Mouse (Mus musculus) embryonic facial prominence, embryonic 11.5 days (tissue): ENCODE results near the gene Gm973. TPM values are rescaled to one million over a fixed set of nuclear protein-coding genes. Genes with fewer than 3 reads are reported as not detected.

Experiments
- ATAC-seq: fragments of 200-750 bp; cut with Nextera tagmentation; replicated peaks from 2 replicates; pipeline ENCODE4 v1.8.0; 2017; ENCODE audit warnings: low read depth; ENCODE audit not compliant: insufficient number of reproducible peaks, low FRiP score, low TSS enrichment
- DNase-seq: peaks from one replicate; pipeline ENCODE4 v3.0.0-alpha.2; 2015; ENCODE audit warnings: low spot score
- H3K27ac ChIP-seq: fragments of 300-500 bp; sonication (generic); replicated peaks from 2 replicates; pipeline ENCODE4 v1.5.1; 2014; ENCODE audit warnings: mild to moderate bottlenecking, low read depth, low read length, control low read depth
- H3K27me3 ChIP-seq: fragments of 300-500 bp; sonication (generic); 2 replicates; pipeline ENCODE4 v1.6.1; 2014; ENCODE audit warnings: mild to moderate bottlenecking, low read length, moderate library complexity, mixed read lengths; ENCODE audit not compliant: control insufficient read depth, insufficient read depth
- H3K36me3 ChIP-seq: fragments of 300-500 bp; sonication (generic); replicated peaks from 2 replicates; pipeline ENCODE4 v1.6.1; 2014; ENCODE audit warnings: low read depth, mild to moderate bottlenecking, low read length, moderate library complexity, mixed read lengths; ENCODE audit not compliant: control insufficient read depth, insufficient read depth
- H3K4me1 ChIP-seq: fragments of 300-500 bp; sonication (generic); 2 replicates; pipeline ENCODE4 v1.6.1; 2014; ENCODE audit warnings: low read length, mixed read lengths; ENCODE audit not compliant: control insufficient read depth, insufficient read depth
- H3K4me2 ChIP-seq: fragments of 300-500 bp; sonication (generic); 2 replicates; pipeline ENCODE4 v1.6.1; 2014; ENCODE audit warnings: low read depth, mild to moderate bottlenecking, control low read depth, low read length, moderate library complexity
- H3K4me3 ChIP-seq: fragments of 300-500 bp; sonication (generic); 2 replicates; pipeline ENCODE4 v1.5.1; 2014; ENCODE audit warnings: low read depth, low read length, control low read depth
- H3K9ac ChIP-seq: fragments of 300-500 bp; sonication (generic); replicated peaks from 2 replicates; pipeline ENCODE4 v1.6.1; 2014; ENCODE audit warnings: mild to moderate bottlenecking, control low read depth, low read length
- H3K9me3 ChIP-seq: fragments of 300-500 bp; sonication (generic); replicated peaks from 2 replicates; pipeline ENCODE4 v1.6.1; 2016; ENCODE audit warnings: mild to moderate bottlenecking, low read length, inconsistent platforms, mixed read lengths; ENCODE audit not compliant: control insufficient read depth
- WGBS: fragments of 180-500 bp; shearing (Covaris S2); extraction: QIAGEN DNeasy Blood & Tissue Kit; methylation state at CpG from one replicate; pipeline ENCODE4 v1.1.7; 2014; 5-methylcytosine and 5-hydroxymethylcytosine counted together
- polyA plus RNA-seq: library from polyadenylated mRNA; unstranded; fragments of >200 nt; fragmentation: Nextera tagmentation; extraction: Ambion mirVana; gene quantifications from 2 replicates; pipeline ENCODE4 v1.2.1, GENCODE M21; 2014

Gene Gm973
- polyA plus RNA-seq, 1 experiment from 2014 or later, result 2.3 TPM

GRCm38 (mm10) chr1:59609896-59610295, 93.8 kb downstream of the Gm973 start:
- ATAC-seq (no peak), DNase-seq (peak; percentile 34)
- no peaks in the 10 kb centered on the region for H3K36me3 ChIP-seq
- 63% methylated on average over 10 of the region's 10 CpGs for WGBS
- H3K9me3 ChIP-seq, result no peaks in the 10 kb centered on the region
- no peak overlapping the region for H3K4me2 ChIP-seq
- no peak overlapping the region for H3K4me3 ChIP-seq
- H3K4me1 ChIP-seq, result no peaks in the 10 kb centered on the region
- H3K27ac ChIP-seq, result no peak overlapping the region
- H3K27me3 ChIP-seq, result no peaks in the 10 kb centered on the region
- no peak overlapping the region for H3K9ac ChIP-seq

- Histone ChIP-seq H3K36me3 (no peaks in the 10 kb centered on the region), H3K4me3 (no peak overlapping the region), H3K27me3 (no peaks in the 10 kb centered on the region), H3K4me2 (no peak overlapping the region), H3K9ac (no peak overlapping the region), H3K27ac (no peak overlapping the region), H3K4me1 (no peaks in the 10 kb centered on the region), H3K9me3 (no peaks in the 10 kb centered on the region)
- DNase-seq (no peak), ATAC-seq (no peak)
- 88% methylated on average over 3 of the region's 3 CpGs for WGBS
Observed at GRCm38 (mm10) chr1:59610929-59611328, 94.9 kb downstream of the Gm973 start.

GRCm38 (mm10) chr1:59613795-59614194, 97.7 kb downstream of the Gm973 start:
- Histone ChIP-seq H3K4me2 (no peak overlapping the region), H3K27ac (no peak overlapping the region), H3K4me1 (no peaks in the 10 kb centered on the region), H3K4me3 (no peak overlapping the region), H3K27me3 (no peaks in the 10 kb centered on the region), H3K9me3 (no peaks in the 10 kb centered on the region), H3K9ac (no peak overlapping the region), H3K36me3 (no peaks in the 10 kb centered on the region)
- WGBS, result 44% methylated on average over 6 of the region's 6 CpGs
- ATAC-seq (no peak), DNase-seq (peak; percentile 75)

- Histone ChIP-seq H3K4me1 (no peaks in the 10 kb centered on the region), H3K27ac (no peak overlapping the region), H3K9me3 (no peaks in the 10 kb centered on the region), H3K4me2 (no peak overlapping the region), H3K4me3 (no peak overlapping the region), H3K9ac (no peak overlapping the region), H3K36me3 (no peaks in the 10 kb centered on the region), H3K27me3 (no peaks in the 10 kb centered on the region)
- 90% methylated on average over 2 of the region's 2 CpGs for WGBS
- ATAC-seq, result no peak
- no peak for DNase-seq
Observed at GRCm38 (mm10) chr1:59615021-59615420, 99.0 kb downstream of the Gm973 start.

GRCm38 (mm10) chr1:59619201-59619600, 103.1 kb downstream of the Gm973 start:
- DNase-seq, result no peak
- H3K9me3 ChIP-seq, result no peaks in the 10 kb centered on the region
- no peak overlapping the region for H3K4me3 ChIP-seq
- H3K36me3 ChIP-seq, result no peaks in the 10 kb centered on the region
- H3K4me2 ChIP-seq, result no peak overlapping the region
- no peak overlapping the region for H3K27ac ChIP-seq
- no peaks in the 10 kb centered on the region for H3K27me3 ChIP-seq
- no peak for ATAC-seq
- H3K4me1 ChIP-seq, result no peaks in the 10 kb centered on the region
- WGBS, result 88% methylated on average over 10 of the region's 10 CpGs
- no peak overlapping the region for H3K9ac ChIP-seq

- Histone ChIP-seq H3K27ac (no peak overlapping the region), H3K4me2 (no peak overlapping the region), H3K27me3 (no peaks in the 10 kb centered on the region), H3K9me3 (no peaks in the 10 kb centered on the region), H3K4me1 (no peaks in the 10 kb centered on the region), H3K36me3 (no peaks in the 10 kb centered on the region), H3K9ac (no peak overlapping the region), H3K4me3 (no peak overlapping the region)
- WGBS, result 27% methylated on average over 5 of the region's 5 CpGs
- peak; percentile 92 for DNase-seq
- peak; percentile 82; the same call in 1 of the 2 replicates for ATAC-seq
Observed at GRCm38 (mm10) chr1:59623325-59624017, 107.4 kb downstream of the Gm973 start.

- Histone ChIP-seq H3K9me3 (no peaks in the 10 kb centered on the region), H3K4me3 (no peak overlapping the region), H3K9ac (no peak overlapping the region), H3K27ac (no peak overlapping the region), H3K27me3 (no peaks in the 10 kb centered on the region), H3K4me1 (no peaks in the 10 kb centered on the region), H3K4me2 (no peak overlapping the region), H3K36me3 (no peaks in the 10 kb centered on the region)
- 88% methylated on average over 5 of the region's 5 CpGs for WGBS
- DNase-seq (no peak), ATAC-seq (no peak)
Observed at GRCm38 (mm10) chr1:59625410-59625809, 109.3 kb downstream of the Gm973 start.

GRCm38 (mm10) chr1:59629194-59629593, 113.1 kb downstream of the Gm973 start:
- ATAC-seq, result no peak
- H3K27ac ChIP-seq, result no peak overlapping the region
- H3K4me2 ChIP-seq, result no peak overlapping the region
- no peaks in the 10 kb centered on the region for H3K36me3 ChIP-seq
- no peak overlapping the region for H3K4me3 ChIP-seq
- no peaks in the 10 kb centered on the region for H3K9me3 ChIP-seq
- 38% methylated on average over 6 of the region's 6 CpGs for WGBS
- no peaks in the 10 kb centered on the region for H3K4me1 ChIP-seq
- no peak overlapping the region for H3K9ac ChIP-seq
- no peak for DNase-seq
- no peaks in the 10 kb centered on the region for H3K27me3 ChIP-seq
